In the genomic region with DNA sequence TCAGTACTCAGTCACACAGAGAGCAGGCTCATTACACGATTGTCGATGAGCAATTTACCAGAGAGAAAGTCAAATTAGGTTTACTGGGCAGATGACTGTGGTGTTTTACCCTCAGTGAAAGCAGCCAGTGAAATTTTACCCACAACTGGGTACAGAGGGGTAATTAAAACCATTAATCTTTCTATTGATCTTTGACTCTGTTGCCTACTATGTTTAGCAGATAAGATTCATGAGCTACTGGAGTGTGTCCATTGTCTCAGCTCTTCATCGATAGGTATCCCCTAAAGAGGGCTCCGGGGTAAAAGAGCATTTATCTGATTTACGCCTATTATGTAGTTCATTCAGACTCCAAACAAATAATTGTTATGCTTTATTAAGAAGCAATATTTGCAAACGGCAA, we compare ENCODE assay signal across 16 mouse cellular contexts.
"Had no signal": no experiment of that assay in that cellular context is flagged by ENCODE, and none has a peak within 500 bp of the region (broad histone marks: within the 10 kb centered on the region; RNA-seq: fewer than 3 reads in every experiment).

No protein-coding gene starts in this region.

- H3K9me3 ChIP-seq: limb, embryonic 15.5 days; liver, embryonic 12.5 days had no signal

- H3K27me3 ChIP-seq: limb, embryonic 15.5 days; liver, embryonic 12.5 days had no signal

- H3K9ac ChIP-seq: limb, embryonic 15.5 days; liver, embryonic 12.5 days; lung, embryonic 14.5 days had no signal

- H3K4me3 ChIP-seq: limb, embryonic 15.5 days; liver, embryonic 12.5 days; myocyte had no signal

- H3K36me3 ChIP-seq: limb, embryonic 15.5 days; liver, embryonic 12.5 days had no signal

- H3K4me2 ChIP-seq: limb, embryonic 15.5 days; liver, embryonic 12.5 days; lung, embryonic 14.5 days had no signal

- DNase-seq: kidney, adult 8-10 months; kidney, postnatal 36 days; layer of hippocampus, adult 9-11 months; layer of hippocampus, postnatal 36 days; lung, embryonic 14.5 days; lung, postnatal 10 days; lung, postnatal 4 days; midbrain, embryonic 14.5 days; retina, postnatal 1 day; right cerebral cortex, postnatal 4 days; spleen, adult 18-20 months; thymus, adult 18-20 months; thymus, postnatal 14 days had no signal

- H3K4me1 ChIP-seq: limb, embryonic 15.5 days; liver, embryonic 12.5 days had no signal

- H3K27ac ChIP-seq: limb, embryonic 15.5 days; liver, embryonic 12.5 days had no signal

- ATAC-seq: liver, embryonic 12.5 days had no signal
